Mouse (Mus musculus) cerebellum, adult 2 months (tissue): ENCODE data around the gene Apc2.

ENCODE experiments used
- CTCF ChIP-seq: fragments of 200-500 bp; IDR thresholded peaks from 2 replicates; pipeline ENCODE4 v1.5.1; 2011; ENCODE audit warnings: low read depth, mild to moderate bottlenecking, control low read depth, low read length, moderate library complexity, borderline replicate concordance; ENCODE audit not compliant: insufficient read depth
- POLR2A ChIP-seq: fragments of 200-500 bp; IDR thresholded peaks from 2 replicates; pipeline ENCODE4 v1.6.1; 2011; ENCODE audit warnings: low read length, control low read depth, borderline replicate concordance; ENCODE audit not compliant: insufficient read depth

DNA sequence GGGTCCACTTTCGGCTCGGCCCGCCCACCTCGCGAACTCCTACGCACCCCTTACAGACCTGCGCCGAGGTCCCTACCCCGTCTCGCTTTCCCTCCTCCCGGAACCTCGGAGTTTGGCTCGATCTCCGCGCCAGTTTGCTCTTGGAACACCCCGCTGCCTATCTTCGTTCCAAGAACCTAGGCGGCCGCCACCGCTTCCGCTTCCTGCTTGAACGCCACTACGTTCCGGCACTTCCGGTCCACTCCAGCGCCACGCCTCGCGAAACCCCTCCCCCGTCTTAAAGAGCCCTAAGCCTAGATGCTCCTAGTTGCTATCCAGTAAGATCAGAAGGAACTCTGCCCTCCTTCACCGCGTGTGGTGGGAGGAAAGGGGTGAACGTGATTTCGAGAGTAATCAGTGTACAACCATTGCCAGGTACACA lies 24.6 kb downstream of the Apc2 start, which contains the start of gene 2310011J03Rik:
- TF ChIP-seq POLR2A (peak; percentile 61; the same call in 1 of the 2 replicates), CTCF (no peak)
